Mouse (Mus musculus) heart, postnatal 0 days (tissue): ENCODE data around the gene Elof1. TPM values are rescaled to one million over a fixed set of nuclear protein-coding genes. Genes with fewer than 3 reads are reported as not detected.

Source experiments
- ATAC-seq: fragments of 200-750 bp; cut with Nextera tagmentation; 2 replicates; pipeline ENCODE4 v1.8.0; 2017; ENCODE audit warnings: low read depth, moderate number of reproducible peaks, moderate library complexity; ENCODE audit not compliant: insufficient read depth
- DNase-seq: peaks from one replicate; pipeline ENCODE4 v3.0.0-alpha.2; 2016; ENCODE audit warnings: low spot score
- H3K27ac ChIP-seq: fragments of 300-500 bp; sonication (generic); 2 replicates; pipeline ENCODE4 v1.5.1; 2014; ENCODE audit warnings: low read depth, mild to moderate bottlenecking
- H3K27me3 ChIP-seq: fragments of 300-500 bp; sonication (generic); 2 replicates; pipeline ENCODE4 v1.6.1; 2014; ENCODE audit warnings: low read length, mixed read lengths; ENCODE audit not compliant: control insufficient read depth, insufficient read depth
- H3K36me3 ChIP-seq: fragments of 300-500 bp; sonication (generic); replicated peaks from 2 replicates; pipeline ENCODE4 v1.6.1; 2014; ENCODE audit warnings: low read length, mixed read lengths; ENCODE audit not compliant: control insufficient read depth, insufficient read depth
- H3K4me1 ChIP-seq: fragments of 300-500 bp; sonication (generic); 2 replicates; pipeline ENCODE4 v1.6.1; 2014; ENCODE audit warnings: antibody characterized with exemption; ENCODE audit not compliant: control insufficient read depth, insufficient read depth
- H3K4me2 ChIP-seq: fragments of 300-500 bp; sonication (generic); 2 replicates; pipeline ENCODE4 v1.6.1; 2014; ENCODE audit warnings: low read depth, mild to moderate bottlenecking, low read length, moderate library complexity
- H3K4me3 ChIP-seq: fragments of 300-500 bp; sonication (generic); 2 replicates; pipeline ENCODE4 v1.5.1; 2014; ENCODE audit warnings: low read depth, low read length
- H3K9ac ChIP-seq: fragments of 300-500 bp; sonication (generic); replicated peaks from 2 replicates; pipeline ENCODE4 v1.6.1; 2014; ENCODE audit warnings: low read depth, low read length, mixed read lengths
- H3K9me3 ChIP-seq: fragments of 300-500 bp; sonication (generic); replicated peaks from 2 replicates; pipeline ENCODE4 v1.6.1; 2016; ENCODE audit warnings: low read length; ENCODE audit not compliant: control insufficient read depth
- CTCF ChIP-seq: IDR thresholded peaks from 2 replicates; pipeline ENCODE4 v1.5.1; 2016; ENCODE audit warnings: antibody characterized with exemption, control low read depth, low read depth
- EP300 ChIP-seq: IDR thresholded peaks from 2 replicates; pipeline ENCODE4 v1.6.1; 2016; ENCODE audit warnings: antibody characterized with exemption, low read depth
- WGBS: fragments of 180-500 bp; shearing (Covaris S2); extraction: QIAGEN DNeasy Blood & Tissue Kit; methylation state at CpG from one replicate; pipeline ENCODE4 v1.1.7; 2014; 5-methylcytosine and 5-hydroxymethylcytosine counted together
- polyA plus RNA-seq: library from polyadenylated mRNA; unstranded; fragments of >200 nt; fragmentation: Nextera tagmentation; extraction: Ambion mirVana; gene quantifications from 2 replicates; pipeline ENCODE4 v1.2.1, GENCODE M21; 2015
- total RNA-seq: library from RNA; depleted of rRNA; stranded (reverse); fragments of >200 nt; gene quantifications from 2 replicates; pipeline ENCODE4 v1.2.3, GENCODE M21; 2014; ENCODE audit warnings: low replicate concordance

Elof1 gene
- total and polyA plus RNA-seq, 2 experiments from 2014 or later: 82.3 to 132 TPM

GRCm38 (mm10) chr9:22162305-22162704 lies 45.3 kb upstream of the Elof1 start:
- ATAC-seq: no peak
- TF ChIP-seq EP300 (no peak), CTCF (no peak)
- Histone ChIP-seq H3K9me3 (0 out of 2 replicates have a peak, but pooled peaks cover 6% of the 10 kb centered on the region), H3K4me2 (no peak overlapping the region), H3K36me3 (no peaks in the 10 kb centered on the region; the same call in 1 of the 2 replicates), H3K27me3 (0 out of 2 replicates have a peak, but pooled peaks cover 4% of the 10 kb centered on the region), H3K4me1 (peaks cover 4% of the 10 kb centered on the region; the same call in 1 of the 2 replicates), H3K4me3 (no peak overlapping the region), H3K27ac (no peak overlapping the region), H3K9ac (no peak overlapping the region)
- no peak for DNase-seq
- 77% methylated on average over 9 of the region's 9 CpGs for WGBS

GRCm38 (mm10) chr9:22161299-22161698 lies 44.3 kb upstream of the Elof1 start:
- ATAC-seq: no peak

GRCm38 (mm10) chr9:22157516-22158265 lies 40.7 kb upstream of the Elof1 start:
- DNase-seq (no peak), ATAC-seq (no peak)
- H3K4me2 ChIP-seq: peak overlapping the region; percentile 80
- no peaks in the 10 kb centered on the region for H3K27me3 ChIP-seq
- H3K9me3 ChIP-seq: no peaks in the 10 kb centered on the region
- peaks cover 4% of the 10 kb centered on the region; the same call in 1 of the 2 replicates for H3K4me1 ChIP-seq
- no peak overlapping the region for H3K27ac ChIP-seq
- 50% methylated on average over 34 of the region's 34 CpGs for WGBS
- no peaks in the 10 kb centered on the region; the same call in 1 of the 2 replicates for H3K36me3 ChIP-seq
- H3K4me3 ChIP-seq: peak overlapping the region; percentile 71
- TF ChIP-seq EP300: no peak
- TF ChIP-seq CTCF: no peak
- H3K9ac ChIP-seq: peak overlapping the region; percentile 78; the same call in 1 of the 2 replicates

More at GRCm38 (mm10) chr9:22161299-22161698, 44.3 kb upstream of the Elof1 start:
- Histone ChIP-seq H3K36me3 (no peaks in the 10 kb centered on the region; the same call in 1 of the 2 replicates), H3K9ac (no peak overlapping the region), H3K27ac (no peak overlapping the region), H3K4me1 (peaks cover 4% of the 10 kb centered on the region; the same call in 1 of the 2 replicates), H3K4me3 (no peak overlapping the region), H3K27me3 (0 out of 2 replicates have a peak, but pooled peaks cover 4% of the 10 kb centered on the region), H3K9me3 (no peaks in the 10 kb centered on the region), H3K4me2 (no peak overlapping the region)
- WGBS: 39% methylated on average over 6 of the region's 6 CpGs
- no peak for DNase-seq
- no peak for TF ChIP-seq CTCF
- TF ChIP-seq EP300: no peak

- 1% methylated on average over 65 of the region's 65 CpGs for WGBS
- H3K36me3 ChIP-seq: no peaks in the 10 kb centered on the region; the same call in 1 of the 2 replicates
- no peaks in the 10 kb centered on the region for H3K9me3 ChIP-seq
- H3K4me1 ChIP-seq: peaks cover 4% of the 10 kb centered on the region; the same call in 1 of the 2 replicates
- peak within 1 kb of the TSS; percentile 78 for H3K9ac ChIP-seq
- H3K4me3 ChIP-seq: peak within 1 kb of the TSS; percentile 71
- peak within 1 kb of the TSS; percentile 84 for H3K27ac ChIP-seq
- H3K27me3 ChIP-seq: no peaks in the 10 kb centered on the region
- no peak for TF ChIP-seq EP300
- TF ChIP-seq CTCF: peak; percentile 14; the same call in 1 of the 2 replicates
- peak within 1 kb of the TSS; percentile 80 for H3K4me2 ChIP-seq
- ATAC-seq (peak; percentile 99), DNase-seq (peak; percentile 96)
These were observed 39.7 kb upstream of the Elof1 start, which contains the start of gene Pigyl for GRCm38 (mm10) chr9:22156497-22157245. Pigyl (plus strand) TSS chr9:22156846.

- TF ChIP-seq EP300 (no peak), CTCF (peak; percentile 81)
- Histone ChIP-seq H3K4me3 (peak overlapping the region; percentile 12; the same call in 1 of the 2 replicates), H3K4me1 (peaks cover 4% of the 10 kb centered on the region; the same call in 1 of the 2 replicates), H3K9me3 (no peaks in the 10 kb centered on the region), H3K4me2 (peak overlapping the region; percentile 46), H3K27me3 (no peaks in the 10 kb centered on the region), H3K27ac (no peak overlapping the region), H3K36me3 (no peaks in the 10 kb centered on the region; the same call in 1 of the 2 replicates), H3K9ac (no peak overlapping the region)
- WGBS: 6% methylated on average over 10 of the region's 10 CpGs
- DNase-seq: peak; percentile 67
- 0 out of 2 replicates have a peak, but pooled peaks have one; percentile 12 for ATAC-seq
These were observed 38.6 kb upstream of the Elof1 start for GRCm38 (mm10) chr9:22155614-22156013.
